Mouse (Mus musculus) heart, postnatal 0 days (tissue): ENCODE measurements around the gene Arhgap15.

Experiments
- CTCF ChIP-seq: IDR thresholded peaks from 2 replicates; pipeline ENCODE4 v1.5.1; 2016; ENCODE audit warnings: antibody characterized with exemption, control low read depth, low read depth
- EP300 ChIP-seq: IDR thresholded peaks from 2 replicates; pipeline ENCODE4 v1.6.1; 2016; ENCODE audit warnings: antibody characterized with exemption, low read depth

DNA sequence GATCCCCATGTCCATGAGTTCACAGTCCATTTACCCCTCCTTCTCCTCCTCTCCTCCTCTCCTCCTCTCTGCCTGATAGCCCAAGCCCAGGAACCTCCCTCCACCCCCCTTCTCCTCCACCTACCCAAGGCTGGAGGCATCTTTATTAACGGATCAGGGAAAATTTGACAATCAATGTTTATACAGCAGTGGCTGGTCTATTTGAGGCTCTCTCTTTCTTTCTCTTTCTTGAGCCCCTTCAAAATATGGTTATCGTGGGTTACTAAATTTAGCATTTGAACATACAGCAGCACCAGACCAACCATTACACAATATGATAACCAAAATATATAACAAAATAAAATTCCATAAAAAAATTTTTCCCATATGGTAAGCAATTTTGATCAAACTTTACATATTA is 335.8 kb downstream of the Arhgap15 start:
- no peak for TF ChIP-seq CTCF
- TF ChIP-seq EP300 = no peak
